Mouse (Mus musculus): Measurements from ENCODE around the gene Mier3. TPM values are rescaled to one million over a fixed set of nuclear protein-coding genes. Genes with fewer than 3 reads are reported as not detected.

The Mier3 gene
- polyA plus RNA-seq (2012; rRNA removed; ENCODE audit: low replicate concordance) = 3.7 and 6.4 TPM in 2 replicates

DNA sequence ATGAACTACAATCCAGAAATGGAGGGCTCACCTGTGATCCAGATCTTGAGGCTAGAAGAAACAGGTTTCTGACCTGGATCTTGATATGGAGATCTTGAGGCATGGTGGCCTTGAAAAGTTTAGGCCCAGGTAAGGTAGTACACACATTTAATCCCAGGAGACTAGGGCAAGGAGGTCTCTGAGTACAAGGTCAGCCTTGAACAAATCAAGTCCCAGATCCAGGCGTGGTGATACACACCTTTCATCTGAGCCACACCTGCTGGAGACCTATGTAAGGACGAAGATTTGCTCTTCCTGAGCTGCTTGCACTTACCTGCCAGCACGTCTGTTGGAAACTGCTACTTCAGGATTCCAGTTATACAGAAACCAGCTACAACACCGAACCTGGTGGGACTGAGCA, at the start of gene Mier3:
TSS of gene Mier3 (plus strand) at position 301 of the 400 bp plus-strand sequence.

Other genes starting within 250 kb of the Mier3 start
- 1.2 and 4.0 TPM in 2 replicates for gene Gpbp1, start 190.9 kb upstream of the Mier3 start, polyA plus RNA-seq (2012; rRNA removed; ENCODE audit: low replicate concordance)
- not detected in 2 replicates for gene Gm49496, start 131.0 kb upstream of the Mier3 start, polyA plus RNA-seq (2012; rRNA removed; ENCODE audit: low replicate concordance)
- not detected in 2 replicates for gene Gm10198, start 88.2 kb upstream of the Mier3 start, polyA plus RNA-seq (2012; rRNA removed; ENCODE audit: low replicate concordance)
- gene Map3k1, start 128.0 kb downstream of the Mier3 start, polyA plus RNA-seq (2012; rRNA removed; ENCODE audit: low replicate concordance) = 29.7 and 35.8 TPM in 2 replicates